Mouse (Mus musculus): Measurements from ENCODE around the gene Vps29. TPM values are rescaled to one million over a fixed set of nuclear protein-coding genes. Genes with fewer than 3 reads are reported as not detected.

Vps29 gene
- polyA plus RNA-seq, 1 experiment from 2014 or later = 286 TPM

DNA sequence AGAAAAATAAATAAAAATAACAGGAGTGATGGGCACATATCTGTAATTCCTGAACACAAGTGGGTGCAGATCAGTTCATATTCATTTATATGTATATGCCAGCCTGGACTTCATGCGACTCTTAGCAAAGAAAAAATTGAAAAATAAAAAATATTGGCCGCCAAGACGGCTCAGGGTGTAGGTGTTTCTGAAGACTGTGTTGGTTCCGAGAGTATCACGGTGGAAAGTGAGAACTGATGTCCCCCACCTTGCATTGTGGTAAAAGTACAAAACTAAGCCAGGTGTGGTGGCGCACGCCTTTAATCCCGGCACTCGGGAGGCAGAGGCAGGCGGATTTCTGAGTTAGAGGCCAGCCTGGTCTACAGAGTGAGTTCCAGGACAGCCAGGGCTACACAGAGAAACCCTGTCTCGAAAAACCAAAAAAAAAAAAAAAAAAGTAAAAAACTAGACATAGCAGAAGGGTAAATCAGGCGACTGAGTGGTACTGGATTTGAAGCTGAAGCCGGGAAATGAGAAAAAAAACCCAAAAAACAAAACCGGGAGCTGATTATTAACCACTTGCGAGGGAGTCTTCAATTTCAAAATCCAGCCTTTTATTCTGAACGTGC, 37.1 kb downstream of the Vps29 start:
- peak overlapping the region; percentile 64 for H3K27ac ChIP-seq
- peak overlapping the region; percentile 77 for H3K4me2 ChIP-seq
- no peaks in the 10 kb centered on the region for H3K9me3 ChIP-seq
- WGBS = 51% methylated on average over 16 of the region's 16 CpGs
- no peaks in the 10 kb centered on the region; the same call in 1 of the 2 replicates for H3K36me3 ChIP-seq (replicated peaks)
- peaks cover 16% of the 10 kb centered on the region for H3K4me1 ChIP-seq
- H3K27me3 ChIP-seq (replicated peaks) = no peaks in the 10 kb centered on the region
- peak overlapping the region; percentile 60 for H3K4me3 ChIP-seq
- peak; percentile 43; the same call in 1 of the 2 replicates for ATAC-seq (replicated peaks)
- H3K9ac ChIP-seq = no peak overlapping the region

DNA sequence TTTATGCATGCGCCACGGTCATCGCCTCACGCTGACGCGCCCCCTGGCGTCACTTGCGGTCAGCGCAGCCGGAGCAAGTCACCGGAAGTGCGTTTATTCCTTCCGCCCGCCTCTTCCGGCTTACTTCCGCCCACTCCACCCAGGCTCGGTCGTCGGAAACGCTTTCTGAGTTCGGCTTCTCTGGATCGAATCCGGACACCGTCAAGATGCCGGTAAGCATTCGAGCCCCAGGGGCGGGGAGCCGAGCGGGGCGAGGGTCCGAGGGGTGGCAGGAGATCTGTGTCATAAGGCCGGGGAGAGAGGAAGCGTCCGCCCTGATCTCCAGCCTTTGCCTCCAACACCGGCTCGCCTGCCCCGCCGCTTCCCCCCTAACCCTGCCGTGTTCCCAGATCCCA, 37.6 kb downstream of the Vps29 start, which contains the start of gene Arpc3:
Arpc3 (plus strand) TSS at position 93 of the 395 bp plus-strand sequence.
- H3K9me3 ChIP-seq = no peaks in the 10 kb centered on the region

DNA sequence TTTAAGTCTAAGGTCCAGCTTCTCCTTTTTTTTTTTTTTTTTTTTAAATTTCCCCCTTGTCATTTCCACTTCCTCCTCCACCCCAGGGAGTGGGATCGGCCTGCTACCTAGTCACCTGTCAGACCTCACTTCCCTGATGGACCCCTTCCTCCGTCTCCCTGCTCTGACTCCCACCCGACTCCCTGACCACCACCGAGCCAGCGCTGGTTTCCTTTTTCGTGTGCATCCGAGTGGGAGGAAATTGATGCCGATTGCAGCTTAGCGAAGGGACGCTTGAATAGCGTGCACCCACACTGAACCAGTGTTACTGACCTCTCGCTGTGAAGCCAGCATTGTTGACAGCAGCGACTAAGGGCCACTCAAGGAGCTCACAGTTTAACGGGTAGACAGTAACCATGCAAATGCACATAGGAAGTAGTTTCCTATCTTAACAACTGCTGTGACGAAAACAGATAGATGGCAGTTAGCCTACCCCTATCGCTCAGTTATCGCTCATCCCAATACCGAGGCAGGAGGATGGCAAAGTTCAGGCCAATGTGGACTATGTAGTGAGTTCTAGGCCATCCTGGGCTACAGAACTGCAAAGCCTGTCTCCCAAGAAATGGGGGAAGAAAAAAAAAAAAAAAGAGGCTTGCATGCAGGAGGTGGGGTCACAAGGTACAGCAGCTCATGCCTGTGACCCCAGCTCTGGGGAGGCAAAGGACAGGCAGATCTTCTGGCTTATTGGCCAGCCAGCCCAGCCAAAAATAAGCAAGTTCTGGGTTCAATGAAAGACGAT, 38.2 kb downstream of the Vps29 start:
- WGBS = 14% methylated on average over 19 of the region's 19 CpGs
- Histone ChIP-seq H3K9ac (peak overlapping the region; percentile 63), H3K9me3 (no peaks in the 10 kb centered on the region), H3K4me1 (peaks cover 16% of the 10 kb centered on the region), H3K27me3 (replicated peaks) (no peaks in the 10 kb centered on the region), H3K4me3 (peak overlapping the region; percentile 60), H3K27ac (peak overlapping the region; percentile 64), H3K36me3 (replicated peaks) (peaks cover 2% of the 10 kb centered on the region; the same call in 1 of the 2 replicates), H3K4me2 (peak overlapping the region; percentile 77)
- peak; percentile 53; the same call in 1 of the 2 replicates for ATAC-seq (replicated peaks)

More for the DNA sequence above, 37.6 kb downstream of the Vps29 start, which contains the start of gene Arpc3:
- ATAC-seq (replicated peaks) = peak; percentile 88
- H3K36me3 ChIP-seq (replicated peaks) = no peaks in the 10 kb centered on the region; the same call in 1 of the 2 replicates
- H3K27ac ChIP-seq = peak within 1 kb of the TSS; percentile 64
- peak within 1 kb of the TSS; percentile 60 for H3K4me3 ChIP-seq
- H3K4me1 ChIP-seq = peaks cover 16% of the 10 kb centered on the region
- under 1% methylated on average over 39 of the region's 39 CpGs for WGBS
- peak within 1 kb of the TSS; percentile 77 for H3K4me2 ChIP-seq
- peak within 1 kb of the TSS; percentile 63 for H3K9ac ChIP-seq
- no peaks in the 10 kb centered on the region for H3K27me3 ChIP-seq (replicated peaks)

DNA sequence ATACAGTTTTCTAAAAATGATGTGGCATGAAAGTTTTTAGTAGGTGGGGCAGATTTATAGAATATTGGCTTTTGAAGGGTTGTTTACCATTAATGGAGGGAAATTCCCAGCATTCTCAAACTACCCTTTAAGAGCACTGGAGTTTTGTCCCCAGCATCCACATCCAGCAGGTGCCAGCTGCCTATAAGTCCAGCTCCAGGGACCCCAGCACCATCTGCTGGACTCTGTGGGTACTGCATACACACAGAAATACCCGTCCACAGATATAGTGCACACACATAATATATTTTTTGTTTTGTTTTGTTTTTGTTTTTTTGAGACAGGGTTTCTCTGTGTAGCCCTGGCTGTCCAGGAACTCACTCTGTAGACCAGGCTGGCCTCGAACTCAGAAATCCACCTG, 39.7 kb downstream of the Vps29 start:
- H3K27me3 ChIP-seq (replicated peaks) = no peaks in the 10 kb centered on the region
- no peak overlapping the region for H3K9ac ChIP-seq
- H3K4me1 ChIP-seq = peaks cover 16% of the 10 kb centered on the region
- no peaks in the 10 kb centered on the region for H3K9me3 ChIP-seq
- ATAC-seq (replicated peaks) = no peak
- peaks cover 5% of the 10 kb centered on the region; the same call in 1 of the 2 replicates for H3K36me3 ChIP-seq (replicated peaks)
- H3K4me2 ChIP-seq = no peak overlapping the region
- 54% methylated on average over 2 of the region's 2 CpGs for WGBS
- no peak overlapping the region for H3K4me3 ChIP-seq
- H3K27ac ChIP-seq = no peak overlapping the region

DNA sequence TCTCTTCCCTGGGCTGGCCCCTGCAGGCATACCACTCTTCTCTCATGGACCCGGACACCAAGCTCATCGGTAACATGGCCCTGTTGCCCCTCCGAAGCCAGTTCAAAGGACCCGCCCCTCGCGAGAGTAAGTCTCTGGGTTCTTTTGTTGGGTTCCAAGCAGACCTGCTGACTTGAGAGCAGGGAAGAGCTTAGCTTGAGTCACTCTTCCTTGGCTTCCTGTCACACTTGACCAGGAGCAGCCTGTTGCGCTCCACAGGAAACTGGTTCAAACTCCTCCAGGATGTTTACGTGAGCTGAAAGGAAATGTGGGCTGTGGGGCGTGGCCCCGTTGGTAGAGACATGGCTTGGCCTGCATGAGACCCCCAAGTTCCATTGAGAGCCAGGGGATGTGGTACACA, 42.6 kb downstream of the Vps29 start:
- Histone ChIP-seq H3K4me1 (peaks cover 16% of the 10 kb centered on the region), H3K27me3 (replicated peaks) (no peaks in the 10 kb centered on the region), H3K4me3 (no peak overlapping the region), H3K9ac (no peak overlapping the region), H3K9me3 (no peaks in the 10 kb centered on the region), H3K27ac (no peak overlapping the region), H3K36me3 (replicated peaks) (peaks cover 5% of the 10 kb centered on the region; the same call in 1 of the 2 replicates), H3K4me2 (no peak overlapping the region)
- no peak for ATAC-seq (replicated peaks)
- 89% methylated on average over 10 of the region's 10 CpGs for WGBS

DNA sequence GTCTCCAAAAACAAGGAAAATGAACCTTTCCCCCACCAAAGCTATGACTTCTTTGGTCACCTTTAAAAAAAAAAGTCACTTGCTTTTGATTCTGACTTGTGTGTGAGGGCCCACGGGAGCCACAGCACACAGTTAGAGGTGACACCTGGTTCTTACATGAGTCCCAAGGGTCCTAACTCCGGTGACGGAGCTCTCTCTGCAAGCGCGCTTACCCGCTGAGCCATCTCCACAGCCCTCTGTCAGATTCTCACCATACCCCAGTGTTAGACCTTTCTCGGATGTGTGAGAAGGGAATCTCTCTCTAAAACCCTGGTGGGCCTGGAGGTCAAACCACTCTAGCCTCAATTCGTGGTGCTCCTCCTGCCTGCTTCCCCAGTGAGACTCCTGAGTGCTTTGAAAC, 43.3 kb downstream of the Vps29 start:
- Histone ChIP-seq H3K27ac (no peak overlapping the region), H3K9me3 (no peaks in the 10 kb centered on the region), H3K4me3 (no peak overlapping the region), H3K4me2 (no peak overlapping the region), H3K4me1 (peaks cover 14% of the 10 kb centered on the region), H3K36me3 (replicated peaks) (peaks cover 5% of the 10 kb centered on the region; the same call in 1 of the 2 replicates), H3K9ac (no peak overlapping the region), H3K27me3 (replicated peaks) (no peaks in the 10 kb centered on the region)
- no peak for ATAC-seq (replicated peaks)
- 92% methylated on average over 8 of the region's 8 CpGs for WGBS

DNA sequence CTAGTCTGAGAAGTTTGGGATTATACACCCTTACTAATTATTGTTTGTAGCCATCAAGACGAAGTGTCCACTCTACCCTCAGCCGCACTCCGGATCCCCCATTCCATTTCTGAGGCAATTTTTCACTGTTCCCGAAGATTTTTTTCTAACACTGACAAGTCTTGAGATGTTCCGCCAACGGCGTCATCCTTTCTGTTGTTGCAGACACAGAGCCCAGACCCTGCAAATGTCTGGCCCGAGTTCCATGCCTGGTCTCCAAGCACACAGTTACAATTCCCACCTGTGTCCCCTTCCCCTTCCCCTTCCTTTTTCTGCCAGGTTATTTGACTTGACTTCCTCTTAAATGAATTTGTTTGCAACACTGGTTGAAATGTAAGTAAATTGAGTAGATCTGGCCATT, 45.7 kb downstream of the Vps29 start:
- no peak overlapping the region for H3K27ac ChIP-seq
- WGBS = 95% methylated on average over 8 of the region's 8 CpGs
- no peaks in the 10 kb centered on the region for H3K4me1 ChIP-seq
- no peak overlapping the region for H3K4me3 ChIP-seq
- no peaks in the 10 kb centered on the region for H3K27me3 ChIP-seq (replicated peaks)
- H3K36me3 ChIP-seq (replicated peaks) = peaks cover 17% of the 10 kb centered on the region
- H3K9me3 ChIP-seq = no peaks in the 10 kb centered on the region
- H3K9ac ChIP-seq = no peak overlapping the region
- no peak overlapping the region for H3K4me2 ChIP-seq
- no peak for ATAC-seq (replicated peaks)

DNA sequence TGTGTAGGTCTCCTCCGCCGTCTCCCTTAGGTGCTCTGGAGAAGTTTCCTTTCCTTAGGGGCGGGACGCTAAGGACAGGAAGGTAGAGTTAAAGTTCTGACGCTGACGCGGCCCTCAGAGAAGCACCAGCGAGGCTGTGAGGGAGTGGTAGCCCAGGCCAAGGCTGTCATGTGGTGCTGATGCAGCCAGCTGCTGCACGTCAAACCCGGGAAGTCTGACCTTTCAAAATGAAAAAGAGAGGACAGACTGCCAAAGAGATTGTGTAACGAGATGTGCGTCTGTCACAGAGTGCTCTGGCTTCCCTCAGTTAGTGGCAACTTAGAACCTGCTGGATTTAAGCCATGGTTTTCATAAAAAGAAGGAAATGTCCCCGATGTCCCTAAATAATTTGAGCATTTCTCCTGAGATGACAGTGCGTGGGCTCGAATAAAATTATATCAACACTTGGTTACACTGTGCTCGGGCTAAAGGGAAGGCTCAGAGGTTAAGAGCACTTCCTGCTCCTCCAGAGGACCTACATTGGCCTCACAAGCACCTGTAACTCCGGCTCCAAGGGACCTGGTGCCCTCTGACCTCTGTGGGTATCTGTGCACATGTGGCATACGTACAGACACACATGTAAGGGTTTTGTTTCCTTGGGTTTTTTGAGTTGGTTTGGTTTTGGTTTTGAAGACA, 46.6 kb downstream of the Vps29 start:
- Histone ChIP-seq H3K4me3 (no peak overlapping the region), H3K27me3 (replicated peaks) (no peaks in the 10 kb centered on the region), H3K4me2 (no peak overlapping the region), H3K27ac (no peak overlapping the region), H3K9ac (no peak overlapping the region), H3K4me1 (no peaks in the 10 kb centered on the region), H3K36me3 (replicated peaks) (peaks cover 17% of the 10 kb centered on the region), H3K9me3 (no peaks in the 10 kb centered on the region)
- ATAC-seq (replicated peaks) = no peak
- 88% methylated on average over 18 of the region's 18 CpGs for WGBS

DNA sequence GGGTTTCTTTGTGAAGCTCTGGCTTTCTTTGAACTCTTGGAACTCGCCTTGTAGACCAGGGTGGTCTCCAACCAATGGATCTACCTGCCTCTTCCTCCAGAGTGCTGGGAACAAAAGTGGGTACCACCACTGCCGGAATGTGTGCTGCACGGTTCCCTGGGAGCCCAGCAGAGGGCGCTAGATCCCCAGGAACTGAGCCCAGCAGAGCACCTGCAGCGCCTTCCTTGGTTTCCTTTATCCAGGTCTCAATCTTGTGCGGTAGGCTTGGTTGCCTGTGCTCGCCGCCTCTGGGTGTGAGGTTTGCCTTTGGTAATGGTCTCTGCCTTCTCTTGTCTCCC, 47.1 kb downstream of the Vps29 start:
- 16% methylated on average over 8 of the region's 8 CpGs for WGBS
- ATAC-seq (replicated peaks) = no peak
- peaks cover 19% of the 10 kb centered on the region for H3K36me3 ChIP-seq (replicated peaks)

DNA sequence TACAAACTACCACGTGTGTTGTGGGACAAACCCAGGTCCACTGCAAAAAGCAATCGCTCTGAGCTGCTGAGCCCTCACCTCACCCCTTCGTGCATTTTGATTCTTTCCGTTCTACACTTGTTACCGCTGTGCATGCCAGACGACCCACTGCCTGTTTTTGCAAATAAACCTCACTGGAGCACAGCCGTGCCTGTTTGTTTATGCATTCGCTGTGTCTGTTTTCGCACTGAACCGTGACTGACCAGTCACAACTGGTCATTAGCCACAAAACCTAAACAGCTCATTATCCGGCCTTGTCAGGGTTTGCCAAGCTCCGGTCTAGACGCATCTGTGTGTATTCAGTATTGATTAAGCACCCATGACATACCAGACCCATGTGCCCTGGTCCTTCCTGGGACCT, 48.0 kb downstream of the Vps29 start:
- Histone ChIP-seq H3K9ac (no peak overlapping the region), H3K27ac (no peak overlapping the region), H3K4me3 (no peak overlapping the region), H3K9me3 (no peaks in the 10 kb centered on the region), H3K4me1 (no peaks in the 10 kb centered on the region), H3K4me2 (no peak overlapping the region), H3K27me3 (replicated peaks) (no peaks in the 10 kb centered on the region), H3K36me3 (replicated peaks) (peaks cover 28% of the 10 kb centered on the region)
- ATAC-seq (replicated peaks) = no peak
- WGBS = 89% methylated on average over 13 of the region's 13 CpGs

More for the DNA sequence above, 47.1 kb downstream of the Vps29 start:
- Histone ChIP-seq H3K27me3 (replicated peaks) (no peaks in the 10 kb centered on the region), H3K4me1 (no peaks in the 10 kb centered on the region), H3K4me2 (no peak overlapping the region), H3K27ac (no peak overlapping the region), H3K9ac (no peak overlapping the region), H3K9me3 (no peaks in the 10 kb centered on the region), H3K4me3 (no peak overlapping the region)

DNA sequence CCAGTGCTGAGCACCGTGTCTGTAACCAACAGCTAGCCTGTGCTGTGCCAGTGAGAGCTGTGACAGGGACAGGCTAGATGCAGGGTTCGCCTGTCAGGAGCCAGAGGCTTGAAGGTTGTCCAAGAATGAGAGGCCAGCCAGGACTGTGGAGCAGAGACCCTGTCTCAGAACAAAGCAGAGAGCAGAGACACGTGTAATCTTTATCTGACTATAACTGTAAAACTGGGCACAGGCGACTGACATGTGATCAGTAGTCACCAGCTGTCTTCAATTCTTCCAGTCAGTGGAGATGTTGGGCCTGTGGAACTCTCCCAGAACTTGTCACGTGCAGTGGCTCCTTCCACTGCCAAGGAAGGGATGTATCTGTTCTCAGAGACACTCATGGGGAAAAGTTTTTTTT, 48.6 kb downstream of the Vps29 start:
- Histone ChIP-seq H3K9ac (no peak overlapping the region), H3K27ac (no peak overlapping the region), H3K27me3 (replicated peaks) (no peaks in the 10 kb centered on the region), H3K4me2 (no peak overlapping the region), H3K36me3 (replicated peaks) (peaks cover 26% of the 10 kb centered on the region), H3K9me3 (no peaks in the 10 kb centered on the region), H3K4me3 (no peak overlapping the region), H3K4me1 (no peaks in the 10 kb centered on the region)
- ATAC-seq (replicated peaks) = no peak
- WGBS = 83% methylated on average over 5 of the region's 5 CpGs

DNA sequence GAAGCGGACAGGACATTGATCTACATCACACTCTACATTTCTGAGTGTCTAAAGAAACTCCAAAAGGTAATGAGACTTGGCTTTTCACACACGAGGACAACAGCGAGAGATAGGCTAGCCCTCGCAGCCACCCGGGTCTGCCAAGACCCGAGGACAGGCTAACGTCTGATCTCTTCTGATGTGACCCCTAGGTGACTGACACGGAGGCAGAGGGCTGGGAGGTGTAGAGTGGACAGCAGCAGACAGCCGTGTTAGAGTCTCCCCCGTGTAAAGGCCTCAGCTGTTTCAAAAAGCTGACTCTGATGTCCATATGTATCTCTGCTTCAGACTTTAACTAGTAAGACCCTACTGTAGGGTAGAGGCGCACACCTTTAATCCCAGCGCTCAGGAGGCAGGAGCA, 49.2 kb downstream of the Vps29 start:
- Histone ChIP-seq H3K9ac (no peak overlapping the region), H3K36me3 (replicated peaks) (peaks cover 26% of the 10 kb centered on the region), H3K4me2 (no peak overlapping the region), H3K27me3 (replicated peaks) (no peaks in the 10 kb centered on the region), H3K27ac (no peak overlapping the region), H3K9me3 (no peaks in the 10 kb centered on the region), H3K4me1 (no peaks in the 10 kb centered on the region), H3K4me3 (no peak overlapping the region)
- ATAC-seq (replicated peaks) = no peak
- WGBS = 93% methylated on average over 12 of the region's 12 CpGs
